Mouse (Mus musculus) adrenal gland, postnatal 36 days (tissue): ENCODE measurements at regions not wholly inside any gene's neighbourhood (a gene's known extent, or its start where the extent isn't known, plus 50 kb on each side); places are given as distances from the start of the nearest gene placed in this dataset.

Experiments
- DNase-seq, 2 experiments: peaks; one replicate each; pipeline ENCODE4 v3.0.0; 2021; ENCODE audit warnings: mixed read lengths in 1 of 2

DNA sequence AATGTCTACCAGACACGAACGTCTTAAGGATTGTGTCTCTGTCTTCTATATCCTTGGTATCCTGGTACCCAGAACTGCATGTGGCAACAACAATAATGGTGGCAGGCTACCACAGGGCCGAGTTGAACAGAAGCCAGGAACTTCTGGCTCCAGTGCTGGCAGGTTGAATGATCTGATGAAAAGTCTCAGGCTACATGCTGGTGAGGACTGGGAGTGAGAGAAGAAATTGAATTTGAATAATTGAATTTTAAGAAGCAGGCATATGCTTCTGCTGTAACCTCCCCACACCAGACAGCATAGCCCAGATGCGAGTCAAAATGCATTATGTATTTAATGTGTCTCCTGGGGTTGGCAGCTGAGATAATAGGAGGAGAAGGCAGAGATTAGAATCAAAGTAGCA, 319.5 kb upstream of the Camk1g start:
- no peak for DNase-seq

DNA sequence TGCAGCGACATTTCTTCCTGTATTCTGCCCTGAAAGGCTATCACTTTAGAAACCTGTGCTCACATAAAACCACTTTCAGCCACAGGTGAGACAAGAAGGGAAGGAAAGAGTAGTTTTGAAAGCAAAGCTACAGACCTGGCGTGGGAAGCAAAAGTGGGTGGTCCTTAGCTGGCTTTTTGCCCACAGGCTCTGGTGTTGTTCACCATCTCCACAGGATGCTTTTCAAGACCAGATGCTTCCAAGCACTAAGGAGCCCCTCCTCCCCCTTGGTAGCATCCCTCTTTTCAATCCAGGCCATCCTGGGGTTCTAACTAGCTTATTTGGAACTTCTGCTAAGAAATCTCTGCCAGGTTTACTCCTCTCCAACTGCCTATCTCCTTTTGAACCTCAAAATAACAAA, 312.8 kb upstream of the Camk1g start:
- no peak for DNase-seq

DNA sequence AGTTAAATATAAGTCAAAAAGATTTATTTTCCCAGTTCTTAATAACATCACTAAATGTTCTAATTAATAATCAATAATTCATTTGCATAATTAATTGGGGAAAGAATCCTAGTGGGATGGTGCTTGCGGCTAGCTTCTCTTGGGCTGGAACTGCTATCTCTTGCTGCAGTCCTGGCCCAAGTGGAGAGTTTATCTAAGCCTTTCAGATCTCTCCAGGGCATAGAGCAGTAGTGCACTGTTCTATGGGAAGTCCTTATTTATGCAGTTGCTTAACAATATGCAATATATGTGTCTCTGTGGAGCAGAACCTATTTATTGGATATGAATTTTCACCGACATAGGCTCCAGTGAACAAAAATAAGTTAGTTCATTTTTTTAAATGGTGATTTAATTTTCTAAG, 308.4 kb upstream of the Camk1g start:
- no peak for DNase-seq

DNA sequence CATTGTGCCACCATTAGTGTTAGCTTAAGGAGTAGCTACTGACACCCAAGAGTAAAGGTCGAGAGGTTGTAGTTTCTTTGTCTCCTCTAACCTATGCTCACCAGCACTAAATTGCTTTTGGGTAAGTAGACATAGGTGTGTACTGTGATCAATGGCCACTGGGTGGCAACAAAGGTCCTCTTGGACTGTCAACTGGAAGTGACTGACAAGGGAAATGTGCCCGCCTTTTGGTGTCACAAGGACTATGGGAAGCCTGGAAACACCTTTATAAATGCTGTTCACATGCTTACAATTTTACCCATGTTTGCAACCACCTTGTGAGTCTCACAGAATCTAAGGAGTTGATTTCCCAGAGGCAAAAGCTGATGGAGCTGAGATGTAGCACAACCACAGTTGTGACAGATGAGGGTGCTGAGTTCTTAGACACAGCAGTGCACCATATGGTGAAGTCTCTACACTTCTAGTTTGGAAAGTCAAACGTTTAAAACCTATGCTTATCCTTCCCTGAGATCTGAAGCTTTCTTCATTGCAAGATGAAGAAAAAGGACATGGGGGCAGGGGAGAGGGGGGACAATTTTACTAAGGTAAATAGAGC, 303.2 kb upstream of the Camk1g start:
- DNase-seq, result peak; percentile 32 to 43

DNA sequence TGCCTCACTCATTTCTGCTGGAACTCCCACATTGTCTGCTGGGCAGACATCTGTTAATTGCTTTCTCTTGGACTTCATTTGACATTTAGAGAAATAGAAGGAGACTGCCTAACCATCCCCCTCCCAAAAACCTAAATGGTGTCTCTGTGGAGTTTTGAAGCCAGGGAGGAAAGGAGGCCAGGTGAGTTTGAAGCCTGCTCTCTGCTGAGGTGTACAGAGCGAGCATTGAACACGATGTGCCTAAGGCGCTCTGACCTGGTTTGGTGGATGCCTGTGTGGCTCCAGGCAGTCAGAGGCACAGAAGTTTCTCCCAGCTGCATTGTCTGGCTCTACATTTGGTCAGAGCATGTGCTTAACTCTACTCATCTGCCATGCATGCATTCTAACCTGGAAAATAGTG, 302.6 kb upstream of the Camk1g start:
- DNase-seq, result no peak

DNA sequence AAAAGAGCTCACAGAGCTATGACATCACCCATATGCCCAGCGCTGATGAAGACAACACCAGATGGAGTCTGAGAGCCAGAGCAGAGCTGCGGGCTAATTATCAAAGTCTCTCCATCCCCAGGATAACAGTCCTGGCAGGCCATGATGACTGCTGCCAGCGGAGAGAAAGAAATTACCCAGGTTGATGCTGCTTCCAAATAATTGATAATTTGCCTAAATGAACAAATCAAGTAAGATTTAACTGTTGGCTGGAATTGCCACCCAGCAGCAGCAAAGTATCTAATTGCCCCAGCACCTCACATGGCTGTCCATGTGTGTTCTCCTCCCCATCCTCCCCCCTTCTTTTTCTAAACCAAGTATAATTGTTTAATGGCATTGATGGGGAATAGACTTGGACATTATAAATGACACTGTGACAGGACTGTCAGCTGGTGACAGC, 301.7 kb upstream of the Camk1g start:
- DNase-seq, result no peak

DNA sequence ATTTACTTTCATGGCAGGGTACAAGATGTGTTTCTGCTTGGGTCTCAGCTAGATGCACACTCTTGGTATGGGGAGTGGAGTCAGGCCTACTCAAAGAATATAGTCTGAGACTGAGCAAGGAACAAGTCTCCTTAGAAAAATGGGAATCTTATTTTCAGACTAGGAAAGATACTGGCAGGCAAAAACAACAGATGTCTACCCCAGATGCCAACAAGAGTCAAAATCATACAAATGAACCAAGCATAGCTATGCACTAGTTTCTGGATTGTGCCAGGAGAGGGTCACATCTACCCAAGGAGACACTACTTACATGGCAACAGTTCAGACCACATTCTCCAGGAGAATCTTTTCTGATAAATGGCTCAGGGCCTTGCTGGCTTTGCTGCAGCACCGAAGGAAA, 300.9 kb upstream of the Camk1g start:
- no peak for DNase-seq

DNA sequence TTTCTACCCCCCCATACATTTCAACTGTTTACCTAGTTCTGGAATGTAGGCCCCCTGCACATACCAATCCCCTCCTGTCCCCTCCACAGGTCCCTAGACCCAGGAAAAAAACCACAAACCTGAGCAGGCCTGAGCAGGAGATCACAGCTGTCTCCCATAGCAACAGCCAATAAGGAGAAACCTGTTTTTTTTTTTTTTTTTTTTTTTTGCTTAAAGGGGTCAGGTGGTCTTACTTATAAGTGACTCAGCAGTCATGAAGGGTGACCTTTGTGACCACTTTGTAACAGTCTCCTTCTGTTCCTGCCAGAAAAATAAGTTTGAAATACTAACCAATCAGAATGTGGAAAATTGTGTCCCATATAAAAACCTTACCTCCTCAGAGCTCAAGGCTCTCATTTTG, 299.9 kb upstream of the Camk1g start:
- no peak for DNase-seq

DNA sequence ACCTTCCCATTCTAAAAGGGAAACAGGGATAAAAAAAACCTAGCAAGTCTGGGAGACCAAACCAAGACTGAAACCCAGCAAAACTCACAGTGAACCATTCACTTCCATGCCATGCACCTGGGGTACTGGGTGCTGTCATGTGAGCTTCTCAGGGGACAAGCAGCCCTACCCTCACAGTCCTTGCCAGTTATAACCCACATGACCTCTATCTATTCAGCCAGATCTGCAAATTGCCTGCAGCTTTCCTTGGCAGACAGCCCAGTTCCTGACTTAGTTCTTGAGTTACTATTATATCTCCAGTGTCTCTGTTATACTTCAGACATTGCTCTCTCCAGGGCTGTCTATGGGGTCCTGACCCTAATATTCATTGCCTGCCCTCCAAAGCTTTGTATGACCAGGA, 298.7 kb upstream of the Camk1g start:
- DNase-seq, result peak; percentile 8 to 28

DNA sequence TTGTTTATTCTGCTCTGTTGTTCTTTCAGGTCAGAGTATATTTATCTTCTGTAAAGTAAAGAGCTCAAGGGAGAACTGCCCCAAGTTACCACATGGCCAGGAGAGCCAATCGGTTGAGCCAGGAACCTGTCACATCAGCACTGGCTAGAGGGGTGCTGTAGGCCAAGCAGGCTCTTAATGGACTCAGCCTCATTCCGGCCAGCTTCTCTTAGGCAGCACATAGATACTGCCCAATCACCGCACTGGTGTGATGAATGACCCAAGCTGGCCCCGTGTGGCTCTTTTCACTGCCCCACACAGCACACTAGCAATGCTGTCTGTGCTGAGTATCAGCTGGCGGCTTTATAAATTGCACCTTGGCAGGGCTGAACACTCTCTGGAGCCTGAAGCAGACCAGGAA, 295.8 kb upstream of the Camk1g start:
- DNase-seq, result no peak

DNA sequence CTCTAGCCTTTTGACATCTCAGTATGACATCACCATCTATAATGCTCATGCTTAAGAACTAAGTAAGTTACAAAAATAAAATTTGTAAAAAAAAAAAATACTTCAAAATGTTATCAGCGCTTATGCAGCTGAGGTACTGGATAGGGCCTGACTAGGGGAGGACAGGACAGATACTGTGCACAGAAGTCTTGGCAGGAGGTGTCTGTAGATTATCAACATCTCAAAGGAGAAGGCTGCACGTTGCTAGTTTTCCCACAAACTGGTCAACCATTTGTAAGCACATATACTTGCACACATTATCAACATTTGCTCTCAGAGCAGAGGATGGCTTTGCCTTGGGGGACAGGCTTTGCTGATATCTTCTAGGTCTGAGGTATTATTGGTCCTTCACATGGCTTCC, 294.5 kb upstream of the Camk1g start:
- DNase-seq, result no peak

DNA sequence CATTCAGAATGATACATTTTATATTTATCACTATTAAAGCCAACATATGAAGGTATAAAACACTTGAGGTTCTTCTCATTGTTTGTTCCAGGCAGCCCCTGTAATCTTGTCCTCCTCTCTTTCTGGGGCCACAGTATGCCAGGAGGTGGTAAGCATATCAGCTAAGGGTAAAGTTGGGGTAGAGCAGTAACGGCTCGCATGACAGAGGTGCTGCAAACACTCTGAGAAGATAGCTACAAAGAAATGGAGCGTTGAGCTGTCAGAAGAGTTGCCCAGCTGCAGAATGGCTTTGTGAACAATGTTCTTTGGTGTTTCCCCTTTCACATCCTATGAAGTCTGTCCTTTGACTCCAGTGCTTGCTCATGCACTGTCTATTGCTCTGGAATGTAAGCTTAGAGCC, 293.5 kb upstream of the Camk1g start:
- no peak for DNase-seq

DNA sequence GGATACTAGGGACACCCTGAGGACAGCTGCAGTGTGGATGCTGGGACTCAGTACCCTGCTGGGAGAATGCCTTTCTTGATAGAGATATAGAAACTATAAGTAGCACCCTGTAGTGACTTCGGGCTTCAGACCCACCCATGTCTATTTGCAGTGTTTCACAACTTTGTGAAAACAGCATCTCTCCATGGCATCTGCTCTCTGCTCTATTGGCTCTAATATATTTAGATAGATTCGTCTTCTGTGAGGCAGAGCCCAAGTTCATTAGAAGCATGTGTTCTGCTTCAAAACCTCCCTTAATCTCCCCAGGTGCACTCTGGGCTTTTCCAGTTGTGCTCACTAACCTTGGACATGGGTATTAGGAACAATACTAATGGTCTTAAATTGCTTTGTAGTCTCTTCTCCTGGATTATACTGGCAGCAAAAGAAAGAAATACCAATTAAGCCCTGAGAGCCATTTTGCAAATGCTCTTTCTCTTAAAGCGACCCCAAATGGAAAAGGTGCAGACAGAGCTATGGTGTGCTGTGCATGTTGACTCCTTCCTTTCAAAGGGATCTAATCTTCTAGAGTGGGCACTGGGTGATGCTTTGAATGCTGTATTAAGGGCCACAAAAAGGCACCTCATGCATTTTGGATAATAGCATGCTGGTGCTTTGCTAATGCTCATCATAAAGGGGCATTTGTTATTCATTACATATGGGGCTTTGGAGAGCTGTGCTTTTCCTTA, 292.2 kb upstream of the Camk1g start:
- DNase-seq, result no peak

DNA sequence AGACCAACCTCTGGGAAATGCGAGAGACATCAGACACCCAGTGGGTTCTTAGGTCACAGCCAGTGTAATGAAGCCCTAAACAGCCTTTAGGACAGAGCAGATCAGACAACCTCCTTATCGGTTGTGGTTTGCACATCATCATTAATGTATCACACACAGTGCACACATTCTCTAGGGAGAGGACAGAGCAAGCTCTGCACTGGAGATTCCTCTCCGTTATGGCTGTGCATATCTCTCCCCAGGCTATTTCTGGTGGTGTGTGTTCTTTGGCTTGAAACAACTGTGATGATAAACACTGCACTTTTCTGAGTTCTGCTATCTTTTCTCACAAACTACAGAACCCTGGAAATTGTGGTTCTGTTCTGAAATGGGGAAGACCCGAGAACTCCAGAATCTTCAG, 291.3 kb upstream of the Camk1g start:
- no peak for DNase-seq

DNA sequence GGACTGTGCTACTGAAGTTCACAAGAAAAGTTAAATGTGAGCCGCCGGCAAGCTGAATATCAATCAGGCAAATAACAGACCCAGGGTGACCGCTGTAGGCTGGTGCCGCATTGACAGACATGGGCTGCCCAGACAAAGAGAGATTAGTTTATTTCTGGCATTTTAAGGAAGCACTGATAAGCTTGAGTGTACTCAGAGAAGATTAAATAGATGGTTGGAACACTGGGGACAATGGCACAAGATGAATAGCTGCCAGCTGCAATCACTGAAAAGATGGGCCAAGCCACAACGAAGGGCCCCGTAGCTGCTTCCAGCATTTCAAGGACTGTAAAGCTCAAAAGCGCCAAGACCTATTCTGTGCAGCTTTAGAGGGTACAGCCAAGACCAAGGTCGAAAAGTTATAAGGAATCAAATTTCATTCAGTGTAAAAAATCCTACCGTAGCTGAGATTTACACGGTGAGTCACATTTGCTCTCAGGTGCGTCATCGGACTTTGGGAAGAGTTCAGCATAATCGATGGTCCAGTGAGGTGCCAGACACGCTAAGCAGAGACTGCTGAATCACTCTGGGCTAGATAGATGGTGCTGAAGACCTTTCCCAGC, 285.1 kb upstream of the Camk1g start:
- DNase-seq, result peak; percentile 59 to 64

DNA sequence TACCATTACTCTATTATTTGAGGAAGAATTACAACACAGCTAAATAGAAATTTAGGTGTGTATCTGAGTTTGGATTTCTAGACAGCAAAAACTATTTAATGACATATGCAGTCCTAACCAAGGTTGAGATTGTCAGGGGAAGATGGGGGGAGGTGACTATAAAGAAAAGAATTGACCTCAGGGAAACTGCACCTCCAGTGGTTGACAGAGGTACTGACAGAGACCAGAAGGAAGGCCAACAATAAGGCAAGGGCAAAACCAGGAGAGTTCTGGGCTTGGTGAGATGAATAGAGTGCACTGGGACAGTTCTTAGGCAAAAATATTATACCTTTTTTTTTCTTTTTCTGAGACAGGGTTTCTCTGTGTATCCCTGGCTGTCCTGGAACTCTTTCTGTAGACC, 280.2 kb upstream of the Camk1g start:
- no peak for DNase-seq

DNA sequence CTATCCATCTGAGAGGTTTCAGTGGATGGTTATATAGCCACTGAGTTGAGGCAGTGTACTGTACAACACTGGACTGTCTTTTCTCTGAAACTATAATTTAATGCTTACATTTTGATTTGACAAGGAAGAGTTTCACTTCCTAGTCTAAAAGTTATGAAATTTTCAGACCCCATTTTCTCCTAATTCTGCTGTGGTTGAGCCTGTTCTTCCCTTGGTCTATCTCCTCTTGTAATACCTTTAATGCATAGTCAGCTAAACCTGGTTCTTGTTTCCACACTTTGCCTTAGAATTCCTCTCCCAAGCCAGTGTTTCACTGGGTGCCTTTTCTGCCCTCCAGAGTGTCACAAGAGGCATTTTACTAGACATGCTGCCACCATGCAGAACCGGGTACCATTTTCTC, 279.3 kb upstream of the Camk1g start:
- no peak for DNase-seq

DNA sequence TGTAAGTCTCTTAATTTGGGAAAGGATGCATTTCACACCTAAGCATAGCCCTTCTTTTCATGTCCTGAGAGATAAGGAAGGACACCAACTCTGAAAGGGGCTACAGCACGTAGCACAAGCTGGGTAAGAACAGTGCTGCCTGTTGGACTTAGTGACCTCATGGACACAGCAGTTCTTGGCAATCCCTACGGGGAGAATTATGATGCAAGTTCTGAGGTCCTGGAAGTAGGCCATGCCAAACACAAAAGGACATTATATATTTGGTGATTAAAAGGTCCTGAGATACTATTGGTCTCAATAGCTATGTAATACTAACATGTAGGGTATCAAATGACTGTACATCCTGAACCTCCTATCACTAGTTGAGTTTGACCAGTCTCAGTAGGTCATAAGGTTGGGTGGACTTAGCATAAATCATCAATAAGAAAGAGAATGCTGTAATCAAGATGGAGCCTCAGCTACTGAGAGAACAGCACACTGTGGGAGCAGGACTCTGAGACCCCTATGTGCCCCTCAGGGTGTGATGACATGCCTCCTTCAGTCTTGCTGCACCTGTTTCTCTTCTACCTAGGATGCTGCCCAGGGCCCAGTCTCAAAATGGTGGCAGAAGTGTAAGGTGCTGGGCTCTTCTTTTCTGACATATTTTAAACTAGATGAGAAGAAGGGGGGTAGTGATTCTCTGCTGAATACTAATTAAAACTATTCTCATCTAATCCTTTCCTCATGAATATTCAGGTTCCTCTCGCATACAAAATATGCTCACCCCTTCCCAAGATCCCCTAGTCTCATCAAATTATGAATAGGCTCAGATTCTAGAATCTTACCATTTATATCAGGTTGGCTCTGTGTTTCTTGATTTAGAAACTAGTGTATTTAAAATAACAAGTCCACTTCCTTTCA, 277.5 kb upstream of the Camk1g start:
- DNase-seq, result no peak

DNA sequence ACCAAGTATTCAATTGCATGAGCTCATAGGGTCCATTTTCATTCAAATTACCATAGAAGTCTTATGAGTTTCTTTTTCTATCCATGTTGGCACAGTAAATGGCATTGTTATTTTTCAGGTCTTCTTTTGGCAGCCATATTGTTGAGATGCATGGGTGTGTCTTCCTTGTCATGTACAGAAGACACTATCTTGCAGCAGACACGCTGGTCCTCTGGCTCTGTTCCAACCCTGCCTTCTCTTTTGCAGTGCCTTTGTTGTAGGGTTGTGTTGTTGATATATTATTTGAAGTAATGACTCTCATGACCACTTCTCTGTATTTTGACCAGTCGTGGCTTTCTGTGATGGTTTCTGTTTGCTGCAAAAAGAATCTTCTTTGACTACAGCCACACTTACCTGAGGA, 274.4 kb upstream of the Camk1g start:
- DNase-seq, result no peak

DNA sequence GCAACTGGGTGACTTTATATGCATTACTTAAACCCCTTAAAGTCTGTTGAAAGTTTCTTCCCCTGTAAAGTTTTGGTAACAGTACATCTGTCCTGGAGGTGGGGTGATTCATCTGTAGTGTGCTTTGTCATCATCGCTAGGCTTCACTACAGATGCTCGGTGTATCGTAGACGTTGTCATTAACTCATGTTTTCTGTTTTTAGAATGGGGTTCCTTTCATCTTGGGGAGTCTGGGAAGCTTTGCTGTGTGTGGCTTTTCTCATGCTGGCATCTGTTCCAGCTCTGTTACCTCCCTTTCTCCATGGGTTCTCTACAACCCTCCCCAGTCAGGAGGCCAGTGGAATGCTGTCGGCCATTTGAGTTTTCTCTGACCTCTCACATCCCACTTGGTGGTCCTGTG, 266.4 kb upstream of the Camk1g start:
- DNase-seq, result no peak

DNA sequence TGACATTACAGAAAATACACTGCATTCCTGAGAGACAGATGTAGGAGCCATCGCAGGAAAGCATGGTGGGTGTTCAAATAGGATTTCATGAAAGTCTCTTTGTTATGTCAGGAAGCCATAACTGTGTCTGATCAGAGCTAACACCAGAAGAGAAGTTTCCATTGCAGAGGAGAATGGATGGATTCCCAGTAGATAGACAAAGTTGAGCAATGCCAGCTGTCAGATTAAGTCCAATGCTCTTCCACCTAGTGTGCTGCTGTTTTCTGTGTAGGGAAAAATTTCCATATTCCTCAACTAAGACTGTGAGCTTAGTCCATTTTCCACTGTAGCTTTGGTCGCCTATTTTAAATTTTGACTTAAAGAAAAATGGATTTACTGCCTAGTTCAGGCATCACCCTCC, 262.0 kb upstream of the Camk1g start:
- no peak for DNase-seq

DNA sequence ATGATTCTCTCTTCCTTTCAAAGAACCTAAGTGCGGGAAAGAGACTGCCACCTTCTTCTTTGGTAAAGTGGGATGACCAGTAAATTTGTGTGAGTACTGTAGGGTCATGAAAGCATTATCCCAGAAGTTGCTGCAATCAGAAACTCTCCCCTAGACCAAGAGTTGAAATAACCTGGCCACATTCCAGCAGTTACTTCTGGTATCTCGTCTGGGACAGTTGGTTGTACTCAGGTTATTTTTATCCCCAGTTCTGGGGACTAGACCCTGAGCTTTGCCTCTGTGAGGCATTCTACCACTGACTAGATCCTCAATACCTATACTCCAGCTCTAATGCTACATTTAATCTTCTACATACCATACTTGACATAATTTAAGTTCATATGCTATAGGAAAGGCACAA, 259.8 kb upstream of the Camk1g start:
- no peak for DNase-seq
